Mouse (Mus musculus) gonadal fat pad, adult 2 months (tissue): ENCODE results near the gene Fgf14. TPM values are rescaled to one million over a fixed set of nuclear protein-coding genes. Genes with fewer than 3 reads are reported as not detected.
"Not testable (repeated sequence)": the region's sequence is repeated elsewhere in the genome, so short reads cannot be mapped to it uniquely, and the experiment has no call there.

ENCODE experiments used
- DNase-seq: peaks from one replicate; pipeline ENCODE4 v3.0.0-alpha.2; 2012; ENCODE audit warnings: low read depth
- polyA plus RNA-seq: library from polyadenylated mRNA; depleted of rRNA; stranded (reverse); fragments of >200 nt; gene quantifications from 2 replicates; pipeline ENCODE4 v1.2.3, GENCODE M21; 2012

Fgf14 gene
- polyA plus RNA-seq, 1 experiment: 0.03 TPM

DNA sequence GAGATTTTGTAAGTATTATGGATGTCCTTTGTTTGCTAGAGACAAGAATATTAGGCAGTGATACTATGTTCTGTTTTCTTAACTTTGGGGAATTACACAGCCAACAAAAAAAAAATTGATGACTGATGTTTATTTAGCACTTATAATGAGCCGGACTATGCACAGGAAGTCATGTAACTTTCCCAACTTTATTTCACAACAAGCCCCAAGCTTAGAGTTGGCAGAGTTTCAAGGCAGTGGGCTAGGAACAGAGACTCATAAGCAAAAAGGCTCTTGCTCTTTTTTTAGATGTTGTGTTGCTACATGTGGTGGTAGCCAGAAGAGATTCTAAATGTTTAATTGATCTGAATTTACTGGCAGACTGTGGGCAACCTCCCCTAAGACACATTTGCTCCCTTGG, 191.7 kb downstream of the Fgf14 start:
- no peak for DNase-seq

DNA sequence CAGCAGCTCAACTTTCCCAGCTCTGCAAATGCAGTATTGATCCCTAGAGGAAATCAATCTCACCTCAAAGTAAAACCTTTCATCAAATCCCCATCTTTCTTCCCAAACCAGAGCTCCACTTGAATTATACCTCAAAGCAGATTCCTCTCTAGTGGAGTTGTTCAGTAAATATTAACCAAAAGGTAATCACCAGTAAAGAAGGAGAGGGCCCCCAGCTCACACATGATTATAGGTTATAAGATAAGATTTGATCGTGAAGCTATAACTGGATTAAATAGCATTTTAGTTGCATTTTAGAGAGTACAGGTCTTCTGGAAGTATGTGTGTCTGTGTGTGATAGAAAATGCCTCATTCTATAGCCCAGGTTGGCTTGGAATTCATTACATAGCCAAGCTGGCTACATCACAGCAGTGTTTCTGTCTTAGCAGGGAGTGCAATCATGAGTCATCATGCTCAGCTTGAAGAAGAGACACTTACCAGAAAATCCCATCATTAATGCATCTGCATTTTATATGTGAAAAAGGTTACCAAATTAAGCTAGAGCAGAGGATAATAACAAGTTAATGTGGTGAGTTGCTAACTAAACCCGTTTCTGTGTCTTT, 202.8 kb downstream of the Fgf14 start:
- no peak for DNase-seq

DNA sequence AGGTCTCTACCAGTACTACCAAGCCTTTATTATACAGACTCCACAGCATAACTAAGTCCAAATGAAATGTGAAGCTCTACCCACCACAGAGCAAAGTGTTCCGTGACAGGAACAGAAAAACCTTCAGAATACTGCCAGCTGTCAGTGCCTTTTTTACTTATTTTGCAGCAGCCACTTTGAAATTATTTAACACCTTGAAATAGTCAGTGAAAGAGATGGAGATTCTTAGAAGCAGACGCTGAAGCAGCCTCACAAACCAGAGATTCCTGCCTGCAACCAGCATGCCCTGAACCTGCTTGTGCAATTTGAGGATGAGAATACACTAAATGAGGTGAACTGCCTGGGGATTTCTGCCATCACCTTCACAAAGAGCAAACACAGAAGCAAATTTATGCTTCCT, 206.0 kb downstream of the Fgf14 start:
- DNase-seq: no peak

DNA sequence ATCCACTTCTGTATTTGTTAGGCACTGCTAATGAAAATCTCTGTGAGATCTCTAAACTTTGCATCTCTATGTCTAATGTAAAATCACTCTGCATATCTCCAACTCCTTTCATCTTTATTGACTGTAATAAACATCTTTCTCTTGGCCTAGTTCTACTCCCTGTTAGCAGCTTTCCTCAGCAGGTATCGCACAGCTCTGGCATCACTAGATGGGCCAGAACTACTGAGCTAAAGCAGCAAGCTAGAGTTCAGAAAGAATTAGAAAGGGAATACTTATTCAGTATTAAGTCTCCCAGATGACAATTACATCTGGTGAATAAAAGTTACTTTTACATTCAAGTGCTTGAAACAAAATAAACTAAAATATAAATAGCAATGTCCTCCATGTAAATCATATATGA, 221.8 kb downstream of the Fgf14 start:
- DNase-seq: no peak

DNA sequence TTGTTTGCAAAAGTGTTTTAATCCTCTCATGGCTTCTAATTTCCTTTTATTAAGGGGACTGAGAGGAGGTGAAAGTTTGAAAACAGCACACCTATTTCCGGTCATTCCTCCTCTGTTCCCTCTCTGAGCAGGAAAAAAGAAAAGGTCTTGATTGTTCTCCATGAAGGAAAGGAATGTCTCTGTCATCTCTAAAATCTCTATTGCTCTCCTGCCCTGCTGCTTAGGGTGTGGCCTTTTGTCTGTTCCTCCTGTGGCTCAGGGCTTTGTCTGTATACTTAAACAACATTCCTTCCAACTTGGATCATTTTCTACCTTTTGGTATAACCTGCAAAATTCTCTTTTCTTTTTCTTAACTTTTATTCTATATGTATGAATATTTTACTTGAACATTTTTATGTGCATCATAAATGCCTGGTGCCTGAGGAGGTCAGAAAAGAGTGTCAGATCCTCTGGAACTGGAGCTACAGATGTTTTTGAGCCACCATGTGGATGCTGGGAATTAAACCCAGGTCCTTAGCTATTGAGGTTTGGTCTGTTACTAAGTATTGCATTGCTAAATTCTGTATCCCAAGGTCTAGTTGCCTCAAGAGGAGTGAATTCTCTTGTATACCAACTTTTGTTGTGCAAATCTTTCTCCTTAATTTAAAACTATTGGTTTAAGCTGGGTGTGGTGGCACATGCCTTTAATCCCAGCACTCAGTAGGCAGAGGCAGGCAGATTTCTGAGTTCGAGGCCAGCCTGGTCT, 230.7 kb downstream of the Fgf14 start:
- DNase-seq: no peak

DNA sequence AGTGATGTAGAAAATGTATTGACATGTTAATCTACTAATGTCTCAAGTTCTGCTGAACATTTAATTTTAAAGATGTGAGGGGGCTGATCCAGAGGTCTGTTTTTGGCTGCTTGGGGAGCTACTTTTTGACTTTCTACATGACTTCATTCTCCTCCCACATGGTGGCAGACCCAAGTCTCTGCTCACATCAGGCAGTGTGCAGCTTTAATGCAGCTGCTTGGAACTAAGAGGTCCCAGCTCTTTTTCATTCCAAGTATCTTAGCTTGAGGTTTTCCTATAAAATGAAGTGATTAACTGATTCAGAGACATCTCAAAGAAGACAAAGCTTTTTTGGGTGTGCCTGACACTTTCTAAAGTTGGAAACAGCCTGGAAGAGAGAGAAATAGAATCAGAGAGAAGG, 232.1 kb downstream of the Fgf14 start:
- DNase-seq: no peak

DNA sequence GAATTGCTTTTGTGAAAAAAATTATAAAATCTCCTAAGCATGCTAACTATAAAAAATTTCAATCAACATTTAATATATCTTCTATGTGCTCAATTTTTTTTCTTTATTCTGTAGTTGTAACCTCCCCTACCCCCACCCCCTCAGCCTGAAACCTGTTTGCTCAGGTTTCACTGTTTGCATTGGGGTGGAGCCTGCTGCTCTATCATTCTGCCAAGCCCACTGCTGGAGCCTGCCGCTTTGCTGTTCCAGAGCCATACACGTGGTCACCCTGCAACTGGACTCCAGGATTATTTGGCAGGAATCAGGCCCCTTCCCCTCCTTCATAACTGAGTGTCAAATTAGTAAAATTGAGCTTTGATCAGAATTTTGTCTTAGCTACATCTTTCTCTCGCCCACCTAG, 237.6 kb downstream of the Fgf14 start:
- DNase-seq: not testable (repeated sequence)

DNA sequence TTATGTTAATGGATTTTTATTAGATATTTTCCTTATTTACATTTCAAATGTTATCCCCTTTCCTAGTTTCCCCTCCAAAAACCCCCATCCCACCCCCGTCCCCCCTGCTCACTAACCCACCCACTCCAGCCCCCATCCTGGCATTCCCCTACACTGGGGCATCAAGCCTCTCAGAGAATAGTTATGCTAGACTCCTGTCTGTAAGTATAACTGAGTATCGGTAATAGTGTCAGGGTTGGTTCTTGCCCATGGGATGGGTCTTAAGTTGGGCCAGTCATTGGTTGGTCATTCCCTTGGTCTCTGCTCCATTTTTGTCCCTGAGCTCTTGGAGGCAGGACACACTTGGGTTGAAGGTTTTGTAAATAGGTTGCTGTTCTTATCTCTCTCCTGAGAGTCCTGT, 265.0 kb downstream of the Fgf14 start:
- DNase-seq: no peak

DNA sequence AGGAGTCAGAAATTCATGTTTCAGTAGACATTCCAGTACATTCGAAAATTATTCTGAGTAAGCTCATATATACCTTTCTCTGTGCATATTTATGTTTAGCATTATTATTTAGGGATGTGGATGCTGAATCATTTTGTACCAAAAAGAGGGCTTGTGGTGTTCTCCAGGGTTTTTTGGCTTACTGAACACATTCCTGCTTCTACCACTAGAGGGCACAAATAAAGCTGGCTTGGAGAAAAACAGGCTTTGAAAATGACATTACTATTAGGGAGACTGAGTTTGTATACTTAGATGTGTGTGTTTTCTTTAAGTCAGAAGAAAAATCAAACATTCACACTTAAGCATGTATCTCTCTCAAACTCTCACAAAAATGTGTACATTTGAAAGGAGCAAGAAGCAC, 266.0 kb downstream of the Fgf14 start:
- no peak for DNase-seq

DNA sequence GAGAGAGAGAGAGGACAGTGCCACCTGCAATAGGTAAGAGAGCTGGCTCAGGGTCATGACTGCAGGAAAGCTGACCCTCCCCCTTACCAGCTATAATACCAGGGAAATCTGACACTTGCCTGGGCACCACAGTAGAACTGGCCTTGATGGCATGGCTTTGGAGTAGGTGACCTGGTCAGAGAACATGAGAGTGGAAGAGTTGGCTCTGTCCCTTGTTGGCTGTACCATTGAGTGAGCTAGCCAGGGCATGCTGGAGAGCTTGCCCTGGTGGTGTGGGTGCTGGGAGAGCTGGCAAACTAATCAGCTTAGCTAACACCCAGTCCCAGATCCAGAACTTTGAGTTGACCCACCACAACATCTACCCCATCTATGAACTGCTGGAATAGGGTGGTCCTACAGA, 348.5 kb downstream of the Fgf14 start:
- DNase-seq: no peak

DNA sequence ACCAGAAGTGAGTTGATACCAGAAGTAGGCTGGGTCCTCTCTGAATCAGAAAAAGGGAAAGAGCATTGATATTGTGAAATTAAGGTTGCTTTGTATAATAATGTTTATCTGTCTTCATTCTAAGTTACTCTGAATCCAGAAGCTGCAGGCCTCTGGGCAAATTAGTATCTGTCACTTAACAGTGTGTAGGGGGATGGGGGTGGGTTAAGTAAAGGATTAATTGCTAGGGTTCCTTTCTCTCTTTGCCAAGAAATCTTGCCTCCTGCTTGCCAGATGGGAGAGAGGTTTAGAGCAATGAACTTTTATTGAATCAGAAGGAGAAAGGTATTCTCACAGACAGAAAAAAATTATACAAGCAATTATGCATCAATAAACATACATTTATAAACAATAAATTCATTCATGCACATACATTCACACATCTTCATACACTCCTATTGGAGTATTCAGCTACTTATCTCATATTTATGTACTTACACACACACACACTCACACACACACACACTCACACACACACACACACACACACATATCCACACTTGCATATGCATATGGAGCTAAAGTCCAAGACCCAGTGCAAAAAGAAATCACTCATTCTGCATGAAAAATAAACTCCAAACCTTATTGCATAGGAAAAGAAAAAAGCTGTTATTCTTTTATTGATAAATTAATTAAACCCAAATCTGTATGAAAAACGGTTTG, 357.8 kb downstream of the Fgf14 start:
- no peak for DNase-seq

DNA sequence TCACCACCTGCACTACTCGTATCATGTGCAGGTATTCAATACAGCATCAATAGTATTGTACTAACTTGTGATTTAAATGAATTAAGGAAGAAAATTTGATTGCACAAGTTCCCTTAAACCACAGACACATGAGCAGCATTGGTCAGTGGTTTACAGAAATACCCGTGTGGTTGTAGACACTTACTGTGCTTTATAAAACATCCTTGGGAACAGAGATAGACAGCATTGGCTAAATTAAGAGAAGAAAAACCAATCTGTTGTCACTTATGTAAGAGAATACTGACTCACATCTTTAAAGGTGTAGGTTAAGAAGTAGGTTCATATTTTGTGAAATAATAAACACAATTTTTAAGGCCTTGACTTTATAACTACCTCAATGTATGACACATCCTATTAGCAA, 361.4 kb downstream of the Fgf14 start:
- no peak for DNase-seq

DNA sequence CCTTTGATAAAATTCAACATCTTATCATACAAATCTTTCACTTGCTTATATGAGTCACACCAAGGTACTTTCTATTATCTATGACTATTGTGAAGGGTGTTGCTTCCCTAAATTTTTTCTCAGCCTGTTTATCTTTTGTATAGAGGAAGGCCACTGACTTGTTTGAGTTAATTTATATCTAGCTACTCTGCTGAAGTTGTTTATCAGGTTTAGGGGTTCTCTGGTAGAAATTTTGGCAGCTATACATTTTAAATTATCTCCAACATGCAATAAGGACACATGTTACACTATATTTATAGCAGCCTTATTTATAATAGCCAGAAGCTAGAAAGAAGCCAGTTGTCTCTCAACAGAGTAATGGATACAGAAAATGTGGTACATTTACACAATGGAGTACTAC, 389.9 kb downstream of the Fgf14 start:
- DNase-seq: no peak

DNA sequence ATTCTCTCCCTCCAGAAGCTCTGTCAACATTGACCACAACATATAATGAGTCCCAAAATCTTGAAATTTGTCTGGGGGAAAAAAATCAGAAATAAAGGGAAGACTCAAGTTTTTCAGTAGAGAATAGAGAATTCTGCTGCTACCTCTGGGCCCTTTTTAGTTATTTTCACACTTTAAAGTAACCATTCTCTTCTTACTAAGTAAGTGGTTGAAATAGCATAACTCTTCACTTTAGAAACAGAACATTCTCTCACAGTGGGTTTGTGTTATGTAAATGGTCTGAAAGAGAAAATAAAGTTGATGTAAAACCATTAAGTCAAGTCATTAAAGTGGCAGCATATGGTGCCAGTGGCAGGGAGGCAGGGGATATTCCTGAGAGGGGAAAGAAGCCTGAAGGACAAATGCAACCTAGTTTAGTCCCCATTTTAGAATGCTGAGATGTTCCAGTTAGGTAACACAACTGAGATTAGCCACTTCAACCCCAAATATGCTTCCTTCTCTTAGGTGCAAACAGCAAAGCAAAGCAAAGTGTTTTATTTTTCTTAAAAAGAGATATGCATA, 398.5 kb downstream of the Fgf14 start:
- no peak for DNase-seq

DNA sequence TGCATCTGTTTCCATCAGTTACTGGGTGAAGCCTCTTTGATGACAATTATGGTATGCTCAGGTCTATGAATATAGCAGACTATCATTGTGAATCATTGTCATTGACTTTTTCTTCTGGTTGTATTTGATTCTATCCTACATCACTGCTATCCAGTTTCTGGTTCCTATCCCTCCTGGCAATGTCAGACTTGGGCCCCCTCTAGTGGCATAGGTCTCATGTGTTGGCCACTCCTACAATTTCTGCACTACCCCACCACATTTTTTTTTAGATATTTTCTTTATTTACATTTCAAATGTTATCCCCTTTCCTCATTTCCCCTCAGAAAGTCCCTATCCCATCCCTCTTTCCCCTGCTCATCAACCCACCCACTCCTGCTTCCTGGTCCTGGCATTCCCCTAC, 409.9 kb downstream of the Fgf14 start:
- DNase-seq: no peak

DNA sequence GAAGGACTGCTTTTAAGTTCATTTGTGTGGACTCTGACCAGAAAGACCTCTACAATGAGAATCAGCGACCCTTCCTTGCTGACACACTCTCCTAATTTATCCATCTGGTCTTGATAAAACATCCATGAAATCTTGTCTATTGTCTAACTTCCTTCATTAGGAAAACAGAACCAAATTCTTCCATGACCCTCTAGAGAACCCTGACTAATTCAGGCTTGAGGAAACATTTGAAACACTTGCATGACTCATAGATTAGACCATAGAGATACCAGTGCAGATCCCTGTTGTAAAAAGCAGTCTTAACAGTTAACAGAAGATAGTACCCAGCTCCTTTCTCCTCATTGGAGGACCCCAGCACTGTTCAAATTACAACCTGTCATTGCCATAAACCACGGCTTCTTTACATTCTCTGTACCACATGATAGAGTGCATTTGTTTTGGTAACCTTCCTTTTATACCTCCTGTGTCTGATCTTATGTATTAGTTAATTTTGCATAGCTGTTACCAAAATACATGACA, 412.3 kb downstream of the Fgf14 start:
- no peak for DNase-seq

DNA sequence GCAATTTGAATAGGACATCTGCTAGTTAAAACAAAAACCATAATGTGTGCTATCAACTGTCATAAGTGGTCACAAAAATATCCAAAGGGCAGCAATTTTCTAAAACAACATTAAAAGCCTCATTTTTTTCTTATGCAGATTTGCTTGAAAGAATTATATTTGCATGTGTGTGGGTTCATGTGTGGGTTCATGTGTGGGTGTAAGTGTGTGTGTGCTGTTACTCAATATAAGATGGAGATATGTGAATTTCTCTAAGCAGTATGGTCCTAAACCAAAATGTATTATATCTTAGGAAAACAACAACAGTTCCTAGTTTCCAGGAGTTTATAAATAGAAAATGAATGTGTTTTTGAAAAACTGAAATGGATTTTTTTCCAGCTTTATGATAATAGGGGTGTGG, 413.7 kb downstream of the Fgf14 start:
- no peak for DNase-seq

DNA sequence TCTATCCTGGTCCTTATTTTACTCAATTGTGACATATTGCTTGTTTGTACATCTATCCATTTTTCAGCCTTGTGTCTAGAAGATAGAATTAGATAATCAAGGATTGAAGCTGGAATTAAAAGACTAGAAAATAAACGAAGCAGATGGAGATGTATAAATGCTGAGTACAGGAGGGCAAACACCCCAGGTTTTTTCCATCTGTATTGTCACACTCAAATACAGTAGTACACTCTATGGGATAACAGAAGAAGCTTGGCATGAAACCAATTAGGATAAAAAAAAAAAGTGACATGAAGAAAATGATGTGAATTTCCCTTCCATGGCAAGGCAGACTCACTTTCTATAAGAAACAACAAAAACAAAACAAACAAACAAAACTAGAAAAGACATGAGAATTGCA, 429.4 kb downstream of the Fgf14 start:
- DNase-seq: no peak

DNA sequence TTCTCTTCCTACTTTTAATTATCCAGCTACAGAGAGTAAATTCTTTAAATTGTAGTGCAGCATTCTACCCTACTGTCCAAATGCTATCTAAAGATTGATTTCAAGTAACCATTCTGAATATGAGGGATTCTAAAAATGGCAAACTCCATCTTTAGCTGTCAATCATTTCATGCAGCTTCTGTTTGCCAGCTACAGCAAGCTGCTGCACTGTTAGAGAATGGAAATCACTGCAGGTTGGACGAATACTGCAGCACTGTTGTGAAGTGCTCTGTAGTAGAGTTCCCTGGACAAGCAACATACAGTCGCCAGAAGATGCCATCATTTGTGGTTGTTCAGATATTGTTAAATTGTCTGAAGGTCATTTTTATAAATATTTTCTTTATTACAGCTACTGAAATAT, 453.5 kb downstream of the Fgf14 start:
- DNase-seq: no peak

DNA sequence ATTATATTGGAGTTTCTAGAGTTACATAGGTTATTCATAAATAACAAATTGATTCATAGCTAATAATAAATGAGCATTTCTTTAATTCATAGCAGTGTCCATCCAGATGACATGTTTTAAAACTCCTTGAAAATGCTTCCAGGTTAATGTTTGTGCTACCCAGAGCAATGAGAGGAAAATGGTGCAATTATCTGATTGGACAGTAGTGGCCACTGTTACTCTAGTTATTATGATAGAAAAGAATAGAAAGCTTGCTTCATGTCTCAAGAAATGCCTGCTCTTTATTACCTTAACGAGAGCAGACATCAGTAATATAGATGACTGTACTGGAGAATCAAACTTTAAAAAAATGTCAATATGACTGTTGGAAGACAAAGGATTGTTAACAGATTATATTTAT, 454.5 kb downstream of the Fgf14 start:
- DNase-seq: no peak

DNA sequence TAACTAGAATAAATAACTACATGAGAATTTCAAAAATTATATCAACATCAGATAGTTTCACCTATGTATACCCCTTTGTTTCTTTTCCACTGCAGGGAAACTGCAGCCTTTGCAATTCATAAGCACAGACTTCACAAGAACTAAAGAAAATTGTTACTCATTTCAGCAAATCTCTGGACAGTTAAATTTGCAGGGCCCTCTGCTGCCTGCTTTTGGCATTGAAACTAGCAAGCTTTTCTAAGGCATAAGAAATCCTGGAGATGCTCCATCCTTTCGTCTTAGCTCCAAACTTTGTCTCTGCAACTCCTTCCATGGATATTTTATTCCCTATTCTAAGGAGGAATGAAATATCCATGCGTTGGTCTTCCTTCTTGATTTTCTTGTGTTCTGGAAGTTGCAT, 455.9 kb downstream of the Fgf14 start:
- DNase-seq: no peak

DNA sequence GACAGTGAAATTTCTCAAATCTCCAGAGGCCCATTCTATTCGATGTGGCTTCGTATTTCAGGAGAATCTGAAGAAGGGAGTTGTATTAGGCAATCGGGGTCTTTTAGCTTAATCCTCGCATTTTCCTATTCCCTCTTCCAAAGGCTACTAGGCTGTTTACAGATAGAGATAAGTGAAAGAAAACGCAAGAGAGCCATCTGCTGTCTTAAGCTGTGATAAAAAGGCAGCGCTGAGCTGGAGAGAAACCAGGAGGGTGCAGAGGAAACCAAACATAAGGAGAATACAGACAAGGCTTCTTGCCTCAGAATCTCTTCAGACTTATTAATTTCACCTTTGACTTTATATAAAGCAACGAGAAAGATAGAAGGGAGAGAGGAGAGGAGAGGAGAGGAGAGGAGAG, 481.1 kb downstream of the Fgf14 start:
- no peak for DNase-seq

DNA sequence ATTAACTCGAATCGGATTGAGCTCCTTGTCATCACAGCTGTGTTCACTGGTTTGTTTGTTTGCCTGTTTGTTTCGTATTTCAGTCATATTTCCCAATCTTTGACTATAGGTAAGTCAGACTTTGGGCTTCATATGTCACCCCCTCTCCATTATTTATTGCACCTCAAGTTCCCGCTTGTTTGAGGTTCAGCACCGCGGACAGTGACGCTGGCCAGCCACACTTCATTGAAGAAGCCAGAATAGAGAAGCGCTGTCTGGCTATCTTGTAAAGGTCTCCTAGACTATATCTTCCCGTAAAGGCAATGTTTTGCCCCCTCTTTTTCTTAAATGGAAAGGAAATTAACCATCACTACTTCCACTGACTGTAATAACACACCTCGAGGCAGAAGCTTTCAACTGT, 481.6 kb downstream of the Fgf14 start:
- no peak for DNase-seq
